Mouse (Mus musculus): ENCODE data around the gene Olfr318. TPM values are rescaled to one million over a fixed set of nuclear protein-coding genes. Genes with fewer than 3 reads are reported as not detected.
"Not testable (repeated sequence)": the region's sequence is repeated elsewhere in the genome, so short reads cannot be mapped to it uniquely, and the experiment has no call there.

Olfr318 gene
- total RNA-seq (2021): under 1 TPM in 1 of 2 experiments, not detected in 1; 0.13 TPM
- long read RNA-seq, experiment 1: 0 reads
- long read RNA-seq, experiment 2: 0 reads

DNA sequence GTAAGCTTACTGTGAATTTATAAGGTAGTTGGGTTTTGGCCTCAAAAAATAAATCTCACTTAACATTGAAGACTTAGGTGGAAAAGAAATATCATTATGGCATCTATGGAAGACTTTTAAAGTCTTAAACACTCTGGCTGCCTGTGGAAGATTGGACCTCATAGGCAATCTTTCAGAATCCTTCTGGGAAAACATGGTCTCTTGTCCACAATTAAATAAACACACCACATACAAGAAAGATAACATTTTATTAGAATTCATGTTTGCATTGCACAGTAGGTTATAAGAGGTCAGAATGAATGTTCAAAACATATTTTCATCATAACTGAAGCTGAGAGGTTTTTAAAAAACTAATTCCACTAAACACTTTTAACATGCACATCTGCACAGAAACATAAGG lies at the start of gene Olfr318:
Olfr318 (minus strand) TSS at position 101 of the 400 bp plus-strand sequence.
- no peak for DNase-seq (ENCODE audit: low spot score in 2 of 2)
- intact Hi-C loops (cut with DNase I): no loop called here

DNA sequence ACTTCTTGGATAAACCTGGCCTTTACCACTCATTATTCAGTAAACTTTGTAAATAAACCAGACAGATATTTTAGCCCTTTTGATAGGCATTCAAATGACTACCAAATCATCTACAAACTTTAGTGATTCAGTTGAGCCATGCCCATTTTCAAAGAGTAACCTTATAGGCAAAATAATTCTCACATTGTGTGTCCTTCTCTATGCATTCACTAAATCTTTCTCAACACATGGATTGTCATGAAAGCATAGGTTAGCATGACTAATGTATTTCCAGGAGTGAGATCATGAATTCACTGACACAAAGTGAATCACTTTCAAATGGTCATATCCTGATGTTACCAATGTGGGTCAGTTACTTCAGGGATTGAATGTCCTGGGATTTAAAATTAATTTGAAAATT lies 49.1 kb upstream of the Olfr318 start, which contains the start of gene Olfr315:
Olfr315 (plus strand) TSS at position 301 of the 400 bp plus-strand sequence.
- intact Hi-C loops (cut with DNase I): no loop called here

DNA sequence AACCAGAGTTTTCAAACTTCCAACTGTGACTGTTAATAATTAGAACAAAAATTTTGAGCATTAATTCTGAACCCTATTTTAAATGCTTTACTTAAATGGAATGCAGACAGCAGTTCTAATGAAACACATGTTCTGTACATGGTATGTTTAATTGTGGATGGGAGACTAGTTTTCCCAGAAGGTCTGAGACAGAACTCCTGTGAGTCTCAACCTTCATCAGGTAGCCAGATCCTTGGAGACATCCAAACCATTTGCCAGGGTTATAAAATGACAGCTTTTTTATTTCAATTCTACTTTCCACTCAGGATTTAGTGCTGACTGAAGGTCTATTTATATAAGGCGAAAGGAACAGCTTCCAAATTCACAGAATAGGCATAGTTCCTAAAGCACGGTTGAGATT lies 28.6 kb upstream of the Olfr318 start, which contains the start of gene Olfr316:
Olfr316 (plus strand) TSS at position 301 of the 400 bp plus-strand sequence.
- DNase-seq (ENCODE audit: low spot score in 2 of 2): no peak
- intact Hi-C loops (cut with DNase I): no loop called here

More for the DNA sequence above, 49.1 kb upstream of the Olfr318 start, which contains the start of gene Olfr315:
- no peak for DNase-seq (ENCODE audit: low spot score in 2 of 2)

DNA sequence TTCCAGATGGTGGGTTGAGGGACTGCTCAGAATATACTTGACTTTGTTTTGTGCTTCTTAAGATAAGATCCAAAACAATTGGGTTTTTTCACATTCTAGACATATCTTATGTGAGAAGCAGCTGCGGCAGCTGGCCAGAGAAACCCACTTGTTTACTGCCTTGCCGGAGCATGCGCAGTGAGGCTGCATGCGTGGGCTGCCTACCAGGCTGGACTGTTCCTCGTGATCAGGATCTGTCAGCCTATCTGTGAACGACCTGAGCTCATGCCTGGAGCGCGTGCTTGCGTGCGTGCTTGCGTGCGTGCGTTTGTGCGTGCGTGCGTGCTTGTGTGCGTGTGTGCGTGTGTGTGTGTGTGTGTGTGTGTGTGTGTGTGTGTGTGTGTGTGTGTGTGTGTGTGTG lies 27.3 kb upstream of the Olfr318 start:
- intact Hi-C loops (cut with DNase I): not testable (repeated sequence)
- peak; percentile 42 to 84 for DNase-seq (ENCODE audit: low spot score in 2 of 2)

DNA sequence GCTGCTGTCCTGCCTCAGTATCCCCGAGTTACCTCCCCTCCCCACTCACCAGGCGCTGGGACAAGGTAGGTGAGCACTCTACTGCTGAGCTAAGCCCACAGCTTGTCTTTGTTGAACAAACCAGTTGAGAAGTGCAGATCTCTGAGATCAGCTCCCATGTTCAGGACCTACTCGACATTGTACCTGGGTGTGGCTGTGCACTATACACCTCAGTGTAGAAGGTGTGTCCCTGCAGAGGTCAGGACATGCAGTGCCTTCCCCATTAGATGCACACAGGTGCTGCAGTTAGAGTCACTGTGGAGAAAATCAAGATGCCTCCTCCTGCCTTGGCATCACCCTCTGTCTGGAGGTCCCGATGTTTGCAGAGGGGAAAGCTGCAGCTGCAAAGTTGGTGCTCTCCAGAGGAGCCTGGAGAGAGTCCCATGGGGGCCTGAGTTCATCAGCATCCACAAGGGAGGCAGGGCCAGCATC lies 15.0 kb upstream of the Olfr318 start, which contains the start of gene Olfr317:
Olfr317 (minus strand) TSS at position 421 of the 471 bp plus-strand sequence.
- DNase-seq (ENCODE audit: low spot score in 2 of 2): no peak
- intact Hi-C loops (cut with DNase I): no loop called here

DNA sequence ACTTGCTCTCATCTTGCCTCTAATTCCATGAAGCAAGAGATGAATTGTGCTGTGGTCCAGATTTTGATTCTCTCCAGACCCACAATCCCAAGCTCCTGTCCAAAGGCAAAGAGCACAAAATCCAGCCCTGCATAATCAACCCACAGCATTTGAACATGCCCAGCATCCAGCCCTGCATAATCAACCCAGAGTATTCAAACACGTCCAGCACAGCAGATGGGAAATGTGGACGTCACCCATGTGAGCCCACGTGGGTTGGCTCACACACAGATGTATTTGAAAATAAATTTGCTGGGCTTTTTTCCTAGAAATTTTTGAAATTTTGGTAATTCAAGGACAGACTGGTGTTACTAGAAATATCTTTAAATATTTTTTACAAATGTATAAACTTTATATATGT lies 9.6 kb upstream of the Olfr318 start:
- intact Hi-C loops (cut with DNase I): no loop called here
- peak; percentile 53 to 79 for DNase-seq (ENCODE audit: low spot score in 2 of 2)

DNA sequence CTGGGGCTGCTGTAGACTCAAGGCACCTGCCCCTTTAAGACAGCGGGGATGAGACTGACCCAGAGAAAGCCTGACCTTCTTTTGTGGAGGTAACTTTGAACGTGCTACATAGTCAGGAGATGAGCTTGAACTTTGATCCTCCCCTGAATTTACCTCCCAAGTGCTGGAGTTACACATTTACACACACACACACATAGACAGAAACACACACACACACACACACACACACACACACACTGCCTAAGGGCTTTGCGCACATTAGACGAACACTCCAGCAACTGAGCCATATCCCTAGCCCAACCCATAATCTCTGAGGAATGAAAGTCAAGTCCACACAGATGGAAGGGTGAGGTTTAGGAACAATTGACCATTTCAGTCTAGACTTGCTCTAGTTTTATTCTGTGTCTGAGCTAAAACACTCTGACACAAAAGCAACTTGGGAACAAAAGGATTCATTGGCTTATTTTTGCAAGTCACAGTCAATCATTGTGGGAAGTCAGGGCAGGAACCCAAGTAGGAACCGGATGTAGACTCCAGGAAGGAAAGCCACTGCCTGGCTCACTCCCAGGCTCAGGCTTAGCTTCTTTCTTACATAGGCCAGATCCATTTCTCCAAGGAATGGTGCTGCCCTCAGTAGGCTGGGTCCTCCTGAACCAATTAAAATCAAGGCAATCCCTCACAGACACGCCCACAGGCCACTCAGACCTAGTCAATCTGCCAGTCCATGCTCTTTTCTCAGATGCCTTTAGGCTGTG lies 4.3 kb upstream of the Olfr318 start:
- intact Hi-C loops (cut with DNase I); DNase-seq (ENCODE audit: low spot score in 2 of 2): not testable (repeated sequence)

DNA sequence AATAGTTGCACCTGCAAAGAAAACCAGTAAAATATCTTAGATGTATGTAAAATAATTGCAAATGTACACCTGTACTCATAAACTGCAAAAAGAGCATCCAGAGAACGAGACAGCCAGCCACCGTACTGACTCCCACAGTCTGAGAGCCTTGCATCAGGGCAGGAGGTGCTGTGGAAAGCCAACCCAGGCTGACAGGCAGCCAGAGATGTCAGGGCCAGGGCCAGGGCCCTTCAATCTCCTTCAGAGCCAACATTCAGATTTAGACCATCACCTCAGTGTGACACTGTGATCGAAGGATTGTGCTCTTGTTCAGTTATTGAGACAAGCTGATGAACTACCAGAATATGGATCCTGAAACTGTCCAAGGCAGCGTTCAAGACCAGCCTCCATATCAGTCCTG lies 4.1 kb downstream of the Olfr318 start:
- intact Hi-C loops (cut with DNase I): no loop called here
- DNase-seq (ENCODE audit: low spot score in 2 of 2): no peak

DNA sequence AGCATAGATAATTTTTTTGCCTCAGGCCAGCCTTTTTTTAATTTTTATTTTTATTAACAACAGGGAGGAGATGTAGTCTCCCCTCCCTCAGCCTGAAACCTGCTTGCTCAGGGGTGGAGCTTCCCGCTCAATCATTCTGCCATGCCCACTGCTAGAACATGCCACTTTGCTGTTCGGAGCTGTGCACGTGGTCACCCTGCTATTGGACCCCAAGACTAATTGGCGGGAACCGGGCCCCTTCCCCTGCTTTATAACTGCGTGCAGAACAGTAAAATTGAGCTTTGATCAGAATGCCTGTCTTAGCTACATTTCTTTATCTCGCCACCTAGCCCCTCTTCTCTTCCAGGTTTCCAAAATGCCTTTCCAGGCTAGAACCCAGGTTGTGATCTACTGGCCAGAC lies 6.1 kb downstream of the Olfr318 start:
- DNase-seq (ENCODE audit: low spot score in 2 of 2); intact Hi-C loops (cut with DNase I): not testable (repeated sequence)

DNA sequence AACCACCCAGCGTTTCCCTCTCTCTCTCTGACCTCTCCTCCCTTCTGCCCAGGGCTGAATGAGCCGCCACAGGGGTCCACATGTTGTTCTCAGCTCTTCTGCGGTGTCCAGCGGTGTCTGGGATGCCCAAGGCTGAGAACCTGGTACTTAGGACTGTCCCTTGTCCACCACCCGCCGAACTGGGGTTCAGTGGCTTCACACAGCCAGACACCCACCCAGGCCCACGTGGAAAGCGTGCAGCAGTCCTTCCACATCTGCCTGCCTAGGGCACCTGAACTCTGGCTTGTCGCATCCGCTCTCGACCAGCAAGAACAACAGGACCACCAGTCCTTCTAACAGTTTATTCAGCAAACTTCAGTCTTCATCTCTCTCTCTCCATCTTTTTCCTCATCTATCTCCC lies 14.7 kb downstream of the Olfr318 start:
- DNase-seq (ENCODE audit: low spot score in 2 of 2): no peak
- intact Hi-C loops (cut with DNase I): no loop called here

DNA sequence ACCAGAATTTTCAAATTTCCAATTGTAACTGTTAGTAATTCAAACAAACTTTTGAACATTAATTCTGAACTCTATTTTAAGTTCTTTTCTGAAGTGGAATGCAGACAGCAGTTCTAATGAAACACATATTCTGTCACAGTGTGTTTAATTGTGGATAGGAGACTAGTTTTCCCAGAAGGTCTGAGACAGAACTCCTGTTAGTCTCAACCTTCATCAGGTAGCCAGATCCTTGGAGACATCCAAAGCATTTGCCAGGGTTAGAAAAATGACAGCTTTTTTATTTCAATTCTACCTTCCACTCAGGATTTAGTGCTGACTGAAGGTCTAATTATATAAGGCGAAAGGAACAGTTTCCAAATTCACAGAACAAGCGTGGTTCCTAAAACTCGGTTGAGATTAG lies 25.0 kb downstream of the Olfr318 start, which contains the start of gene Olfr319:
Olfr319 (plus strand) TSS at position 301 of the 400 bp plus-strand sequence.
- intact Hi-C loops (cut with DNase I): no loop called here
- DNase-seq (ENCODE audit: low spot score in 2 of 2): no peak

DNA sequence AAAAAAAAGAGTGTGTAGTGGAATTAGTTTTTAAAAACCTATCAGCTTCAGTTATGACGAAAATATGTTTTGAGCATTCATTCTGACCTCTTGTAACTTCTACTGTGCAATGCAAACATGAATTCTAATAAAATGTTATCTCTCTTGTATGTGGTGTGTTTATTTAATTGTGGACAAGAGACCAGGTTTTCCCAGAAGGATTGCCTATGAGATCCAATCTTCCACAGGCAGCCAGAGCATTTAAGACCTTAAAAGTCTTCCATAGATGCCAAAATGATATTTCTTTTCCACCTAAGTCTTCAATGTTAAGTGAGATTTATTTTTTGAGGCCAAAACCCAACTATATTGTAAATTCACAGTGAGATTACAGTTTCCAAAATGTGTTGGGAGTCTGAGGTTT lies 43.0 kb downstream of the Olfr318 start, which contains the start of gene Olfr320:
Olfr320 (plus strand) TSS at position 301 of the 400 bp plus-strand sequence.
- DNase-seq (ENCODE audit: low spot score in 2 of 2): no peak
- intact Hi-C loops (cut with DNase I): no loop called here

DNA sequence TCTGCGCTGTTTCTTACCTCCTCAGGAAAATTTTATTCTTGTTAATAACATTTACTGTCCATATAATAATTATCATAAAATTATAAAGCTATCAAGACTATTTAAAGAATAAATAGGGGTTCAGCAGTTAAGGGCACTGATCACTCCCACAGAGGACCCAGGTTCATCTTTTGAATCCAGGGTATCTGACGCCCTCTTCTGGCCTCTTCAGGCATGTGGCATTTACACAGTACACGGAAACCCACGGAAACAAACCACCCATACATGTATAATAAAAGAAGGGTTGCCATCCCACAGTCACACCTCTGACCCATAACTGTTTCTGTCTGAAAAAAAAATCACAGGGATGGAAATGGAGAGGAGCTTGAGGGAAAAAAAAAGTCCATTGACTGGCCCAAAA lies 52.0 kb downstream of the Olfr318 start:
- intact Hi-C loops (cut with DNase I): no loop called here
- DNase-seq (ENCODE audit: low spot score in 2 of 2): no peak

DNA sequence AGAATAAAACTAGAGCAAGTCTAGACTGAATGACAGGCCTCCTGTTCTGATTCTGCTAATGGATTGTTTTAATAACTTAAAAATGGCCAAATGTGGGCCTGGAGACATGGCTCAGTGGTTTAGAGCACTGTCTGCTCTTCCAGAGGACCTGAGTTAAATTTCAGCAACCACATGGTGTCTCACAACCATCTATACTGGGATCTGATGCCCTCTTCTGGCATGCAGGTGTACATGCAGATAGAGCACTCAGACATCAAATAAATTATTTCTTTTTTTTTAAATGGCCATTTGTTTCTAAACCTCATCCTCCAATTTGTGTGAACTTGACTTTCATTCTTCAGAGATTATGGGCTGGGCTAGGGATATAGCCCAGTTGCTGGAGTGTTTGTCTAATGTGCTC lies 54.6 kb downstream of the Olfr318 start:
- intact Hi-C loops (cut with DNase I): no loop called here
- no peak for DNase-seq (ENCODE audit: low spot score in 2 of 2)

Other genes with a start within 250 kb of the Olfr318 start
- gene Olfr332, start 231.5 kb downstream of the Olfr318 start, total RNA-seq (2021): not detected
- gene Olfr331, start 221.4 kb downstream of the Olfr318 start, total RNA-seq (2021): not detected
- gene Olfr330, start 189.2 kb downstream of the Olfr318 start, total RNA-seq (2021): not detected
- not detected for gene Olfr329-ps, start 177.6 kb downstream of the Olfr318 start, total RNA-seq (2021)
- under 1 TPM; 0.11 TPM for gene Olfr328, start 168.4 kb downstream of the Olfr318 start, total RNA-seq (2021)
- not detected for gene Olfr224, start 153.5 kb downstream of the Olfr318 start, total RNA-seq (2021)
- gene Olfr325, start 146.3 kb downstream of the Olfr318 start, total RNA-seq (2021): not detected
- not detected for gene Olfr324, start 128.9 kb downstream of the Olfr318 start, total RNA-seq (2021)
- gene 2210407C18Rik, start 107.9 kb downstream of the Olfr318 start, total RNA-seq (2021): under 1 TPM in 1 of 2 experiments, not detected in 1; 0.42 TPM
- gene Olfr323, start 93.5 kb downstream of the Olfr318 start, total RNA-seq (2021): not detected
- gene Trim58, start 83.5 kb downstream of the Olfr318 start, total RNA-seq (2021): under 1 TPM in 1 of 2 experiments, not detected in 1; 0.15 TPM
- not detected for gene Olfr322, start 65.2 kb downstream of the Olfr318 start, total RNA-seq (2021)
- gene Olfr320, start 42.9 kb downstream of the Olfr318 start, total RNA-seq (2021): not detected
- gene Olfr319, start 24.9 kb downstream of the Olfr318 start, total RNA-seq (2021): not detected
- gene Olfr317, start 15.2 kb upstream of the Olfr318 start, total RNA-seq (2021): under 1 TPM in 1 of 2 experiments, not detected in 1; 0.15 TPM
- gene Olfr316, start 28.7 kb upstream of the Olfr318 start, total RNA-seq (2021): under 1 TPM; 0.13 to 0.42 TPM
- gene Olfr315, start 49.2 kb upstream of the Olfr318 start, total RNA-seq (2021): not detected
- not detected for gene Olfr314, start 58.9 kb upstream of the Olfr318 start, total RNA-seq (2021)
- 1 to 10 TPM in 1 of 2 experiments, under 1 TPM in 1; 0.89 to 2.1 TPM for gene Fam183b, start 77.9 kb upstream of the Olfr318 start, total RNA-seq (2021)
- gene Olfr313, start 91.0 kb upstream of the Olfr318 start, total RNA-seq (2021): not detected
- gene Olfr312, start 105.2 kb upstream of the Olfr318 start, total RNA-seq (2021): not detected
- not detected for gene Olfr311, start 115.2 kb upstream of the Olfr318 start, total RNA-seq (2021)
- gene Gm12258, start 123.1 kb upstream of the Olfr318 start, total RNA-seq (2021): 10 to 100 TPM; 16.7 TPM
- 1 to 10 TPM; 9.3 TPM for gene 2810021J22Rik, start 143.2 kb upstream of the Olfr318 start, total RNA-seq (2021)
- gene Zfp39, start 180.2 kb upstream of the Olfr318 start, total RNA-seq (2021): 1 to 10 TPM; 8.7 to 9.0 TPM
- gene Btnl10, start 193.9 kb upstream of the Olfr318 start, total RNA-seq (2021): not detected
- gene Rnf187, start 214.9 kb upstream of the Olfr318 start, total RNA-seq (2021): 100 to 1,000 TPM; 493 to 512 TPM
- gene Hist3h2ba, start 224.9 kb upstream of the Olfr318 start, total RNA-seq (2021): 100 to 1,000 TPM; 119 to 135 TPM
- gene Hist3h2a, start 230.7 kb upstream of the Olfr318 start, total RNA-seq (2021): 10 to 100 TPM; 57.2 to 62.3 TPM
- 1 to 10 TPM; 3.9 to 4.3 TPM for gene Trim17, start 230.7 kb upstream of the Olfr318 start, total RNA-seq (2021)